Mouse (Mus musculus) common myeloid progenitor, adult 5-6 weeks (primary cell): Measurements from ENCODE around the gene Trp53tg5. TPM values are rescaled to one million over a fixed set of nuclear protein-coding genes. Genes with fewer than 3 reads are reported as not detected.

ENCODE experiments used
- ATAC-seq: replicated peaks from 2 replicates; pipeline ENCODE4 v1.8.0; 2016; ENCODE audit warnings: low read depth, mild to moderate bottlenecking, moderate TSS enrichment, inconsistent platforms; ENCODE audit not compliant: poor library complexity, severe bottlenecking
- total RNA-seq: library from RNA; stranded (forward); fragments of 200-1000, 187-1606 nt; gene quantifications from 2 replicates; pipeline ENCODE4 v1.2.3, GENCODE M21; 2017

Trp53tg5 gene
- total RNA-seq, 1 experiment from 2014 or later = not detected

- no peak for ATAC-seq
These were observed 20.3 kb downstream of the Trp53tg5 start for GRCm38 (mm10) chr2:164453047-164453757.

- no peak for ATAC-seq
These were observed 21.4 kb downstream of the Trp53tg5 start for GRCm38 (mm10) chr2:164452000-164452676.

GRCm38 (mm10) chr2:164449341-164450042 lies 24.0 kb downstream of the Trp53tg5 start:
- ATAC-seq = no peak

- ATAC-seq = no peak
These were observed 24.6 kb downstream of the Trp53tg5 start for GRCm38 (mm10) chr2:164448921-164449320.

GRCm38 (mm10) chr2:164448140-164448539 lies 25.4 kb downstream of the Trp53tg5 start:
- no peak for ATAC-seq

GRCm38 (mm10) chr2:164446086-164446469 lies 27.4 kb downstream of the Trp53tg5 start:
- ATAC-seq = no peak

- ATAC-seq = no peak
These were observed 28.0 kb downstream of the Trp53tg5 start for GRCm38 (mm10) chr2:164445399-164446085.

GRCm38 (mm10) chr2:164444701-164445100 lies 28.8 kb downstream of the Trp53tg5 start:
- ATAC-seq = no peak

- ATAC-seq = no peak
These were observed 30.0 kb downstream of the Trp53tg5 start, which contains the start of gene Sdc4 for GRCm38 (mm10) chr2:164443460-164444000. TSS of gene Sdc4 (minus strand) at chr2:164443887.

- ATAC-seq = 0 out of 2 replicates have a peak, but pooled peaks have one; percentile 19
These were observed 30.5 kb downstream of the Trp53tg5 start for GRCm38 (mm10) chr2:164443051-164443437.

GRCm38 (mm10) chr2:164442315-164443050 lies 31.0 kb downstream of the Trp53tg5 start:
- ATAC-seq = no peak

- no peak for ATAC-seq
These were observed 31.8 kb downstream of the Trp53tg5 start for GRCm38 (mm10) chr2:164441731-164442130.

GRCm38 (mm10) chr2:164441155-164441554 lies 32.4 kb downstream of the Trp53tg5 start:
- ATAC-seq = peak; percentile 92

- ATAC-seq = no peak
These were observed 33.2 kb downstream of the Trp53tg5 start for GRCm38 (mm10) chr2:164440314-164440713.

- ATAC-seq = no peak
These were observed 34.5 kb downstream of the Trp53tg5 start for GRCm38 (mm10) chr2:164439001-164439421.

- no peak for ATAC-seq
These were observed 35.3 kb downstream of the Trp53tg5 start for GRCm38 (mm10) chr2:164438257-164438656.

GRCm38 (mm10) chr2:164437710-164438109 lies 35.8 kb downstream of the Trp53tg5 start:
- ATAC-seq = no peak

GRCm38 (mm10) chr2:164436961-164437360 lies 36.6 kb downstream of the Trp53tg5 start:
- no peak for ATAC-seq

- no peak for ATAC-seq
These were observed 37.2 kb downstream of the Trp53tg5 start for GRCm38 (mm10) chr2:164436215-164436913.
